Mouse (Mus musculus) heart, postnatal 14 days (tissue): ENCODE measurements at regions not wholly inside any gene's neighbourhood (a gene's known extent, or its start where the extent isn't known, plus 50 kb on each side); places are given as distances from the start of the nearest gene placed in this dataset.

Experiments used
- DNase-seq, 2 experiments: peaks; one replicate each; pipeline ENCODE4 v3.0.0; 2021 to 2022
- intact Hi-C: fragments of 180-260 bp; cut with DNase I; formaldehyde crosslinking; loops from one replicate; pipeline ENCODE4 v1.15.1; 2025

DNA sequence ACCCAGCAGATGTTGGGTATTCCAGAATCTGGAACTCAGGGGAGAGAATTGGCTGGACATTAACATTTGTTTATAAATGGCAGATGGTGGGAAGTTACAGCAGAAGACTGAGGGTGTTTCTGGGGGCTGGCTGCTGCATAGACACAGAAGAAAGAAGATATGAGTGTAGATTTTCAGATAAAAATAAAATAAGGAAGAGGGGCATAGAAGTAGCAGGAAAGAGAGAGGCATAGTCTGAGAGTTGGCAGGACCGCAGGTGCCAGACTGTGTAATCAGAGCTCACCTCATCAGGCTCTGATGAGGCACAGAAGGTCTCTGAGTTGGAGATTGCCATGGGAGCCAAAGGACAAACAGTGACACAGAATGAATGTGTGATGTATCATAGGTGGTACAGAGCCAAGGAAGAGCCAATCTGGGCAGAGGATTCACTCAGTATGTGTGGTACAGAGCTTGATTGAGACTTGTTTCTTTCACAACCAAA, 2912.9 kb upstream of the Lrrc6 start:
- DNase-seq: no peak
- intact Hi-C loops: no loop called here

DNA sequence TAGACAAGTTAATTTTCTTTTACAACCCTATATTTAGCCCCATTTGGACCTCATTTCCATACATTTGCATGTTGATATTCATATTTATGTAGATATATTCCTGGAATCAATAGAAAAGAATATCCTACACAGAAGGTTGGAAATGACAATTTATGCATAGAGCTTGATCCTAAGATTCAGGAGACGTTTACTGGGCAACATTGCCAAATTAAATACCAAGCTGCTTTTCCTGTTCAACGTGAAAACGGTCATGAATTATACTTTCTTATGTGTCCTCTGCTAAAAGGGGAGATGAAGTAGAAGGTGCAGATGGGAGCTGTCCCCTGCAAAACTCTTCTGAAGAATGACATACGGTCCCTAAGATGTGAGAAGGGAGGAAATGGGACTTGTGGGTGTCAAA, 2888.9 kb upstream of the Lrrc6 start:
- intact Hi-C loops: no loop called here
- DNase-seq: no peak

DNA sequence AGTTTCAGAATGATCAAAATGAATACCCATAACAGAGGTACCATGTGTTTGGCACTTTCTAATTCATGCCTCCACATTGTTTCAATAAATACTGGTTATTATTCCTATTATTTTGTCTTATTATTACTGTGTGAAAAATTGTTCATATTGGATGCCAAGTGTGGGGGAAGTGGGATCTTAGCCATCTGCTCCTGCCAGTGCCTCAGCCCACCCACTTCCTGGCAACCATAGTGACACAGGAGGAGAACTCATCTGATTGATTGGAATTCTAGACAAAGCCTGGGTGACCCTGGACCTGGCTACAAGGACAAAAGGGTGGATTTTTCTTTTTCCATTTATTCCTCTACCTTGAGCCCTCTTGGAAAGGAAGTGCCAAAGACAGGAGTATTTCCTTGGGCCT, 2886.8 kb upstream of the Lrrc6 start:
- intact Hi-C loops: no loop called here
- no peak for DNase-seq

DNA sequence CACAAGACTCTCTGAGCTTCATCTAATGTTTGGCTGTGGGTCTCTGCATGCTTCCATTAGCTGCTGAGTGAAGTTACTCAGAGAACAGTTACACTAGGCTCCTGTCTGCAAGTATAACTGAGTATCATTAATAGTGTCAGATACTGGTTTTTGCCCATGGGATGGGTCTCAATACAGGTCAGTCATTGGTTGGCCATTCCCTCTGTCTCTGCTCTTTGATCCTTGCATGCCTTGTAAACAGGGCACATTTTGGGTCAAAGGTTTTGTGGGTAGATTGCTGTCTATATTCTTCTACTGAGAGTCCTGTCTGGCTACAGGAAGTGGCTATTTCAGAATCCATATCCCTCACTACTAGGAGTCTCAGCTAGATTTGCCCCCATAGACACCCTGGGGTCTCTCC, 2864.7 kb upstream of the Lrrc6 start:
- DNase-seq: no peak
- intact Hi-C loops: no loop called here

DNA sequence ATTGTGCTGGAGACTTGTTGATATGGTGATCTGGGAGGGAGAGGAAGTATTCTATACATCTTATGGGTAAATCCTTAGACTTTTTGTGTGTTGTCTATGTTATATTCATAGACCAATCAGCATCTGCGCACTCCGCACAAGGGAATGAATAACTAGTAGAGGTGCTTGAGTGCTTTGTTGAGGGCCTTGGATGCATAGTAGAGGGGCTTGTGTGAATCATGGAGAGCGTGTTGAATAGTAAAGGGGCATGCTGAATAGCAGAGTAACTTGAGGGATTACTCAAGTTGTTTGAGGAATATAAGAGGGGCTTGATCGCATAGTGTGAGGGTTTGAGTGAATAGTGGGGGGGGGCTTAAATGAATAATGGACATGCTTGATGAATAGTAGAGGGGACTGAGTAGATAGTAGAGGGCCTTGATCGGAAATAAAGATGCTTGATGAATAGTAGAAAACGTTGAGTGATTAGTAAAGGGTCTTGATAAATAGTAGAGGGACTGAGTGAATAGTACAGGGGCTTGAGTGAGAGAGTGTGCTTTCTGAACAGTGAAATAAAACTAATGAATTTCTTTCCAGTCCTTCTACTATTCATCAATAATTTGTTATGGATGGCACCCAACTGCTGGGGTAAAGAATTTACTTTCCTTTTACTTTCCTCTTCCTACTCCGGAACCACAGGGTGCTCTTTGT, 2849.5 kb upstream of the Lrrc6 start:
- intact Hi-C loops: no loop called here
- no peak for DNase-seq

DNA sequence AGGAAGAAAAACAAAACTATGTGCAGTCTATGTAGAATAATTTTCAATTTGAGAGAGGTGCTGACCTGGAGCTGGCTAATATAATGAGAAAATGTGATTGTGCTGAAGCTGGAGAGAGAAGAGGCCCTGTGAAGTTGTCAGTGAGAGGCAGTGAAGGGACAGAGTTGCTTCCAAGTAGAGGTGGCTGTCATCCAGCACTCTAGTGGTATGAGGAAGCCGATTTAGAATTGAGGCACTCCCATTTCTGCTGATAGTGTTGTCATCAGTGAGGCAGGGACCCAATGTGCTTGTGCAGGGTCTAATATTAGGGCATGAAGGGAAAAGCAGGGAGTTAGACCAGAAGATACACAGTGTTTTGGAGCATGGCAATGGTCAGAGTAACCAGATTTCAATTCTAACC, 2845.4 kb upstream of the Lrrc6 start:
- peak; percentile 9 to 39 for DNase-seq
- intact Hi-C loops: no loop called here

DNA sequence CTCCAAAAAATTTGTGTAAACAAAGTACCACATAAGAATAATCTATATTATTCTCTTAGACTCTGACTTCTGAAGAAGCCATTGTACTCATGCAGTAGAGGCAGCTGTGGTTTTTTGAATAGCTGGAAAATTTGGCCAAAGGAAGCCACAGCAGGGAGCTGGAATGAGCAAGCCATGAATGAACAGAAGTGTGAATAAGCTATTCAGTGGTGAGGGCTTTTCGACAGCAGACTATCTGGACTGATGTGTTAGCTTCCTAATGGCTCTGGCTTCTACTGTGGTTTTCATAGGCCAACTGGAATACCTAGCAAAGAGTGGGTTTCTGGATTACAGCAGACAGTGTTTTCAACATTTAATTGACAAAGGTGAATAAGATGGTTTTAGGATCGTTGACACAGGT, 2842.0 kb upstream of the Lrrc6 start:
- no peak for DNase-seq
- intact Hi-C loops: no loop called here

DNA sequence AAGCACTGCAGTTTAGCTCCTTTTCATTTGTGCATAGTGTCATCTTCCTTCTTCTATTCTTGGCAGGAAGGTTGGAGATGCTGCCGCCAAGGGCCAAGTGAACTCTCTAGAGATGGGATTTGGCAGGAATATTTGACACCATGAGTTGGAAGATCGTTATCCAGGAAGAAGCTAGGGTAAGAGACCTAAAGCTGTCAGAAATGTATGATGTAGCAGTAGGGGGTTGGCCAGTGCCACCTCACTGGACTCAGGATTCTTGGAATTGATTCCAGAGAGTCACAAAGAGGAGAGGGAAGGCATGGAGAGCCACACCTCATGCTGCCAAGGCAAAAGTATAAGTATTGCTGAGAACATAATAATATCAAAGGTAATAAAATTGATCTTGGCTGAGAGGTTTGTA, 2835.8 kb upstream of the Lrrc6 start:
- DNase-seq: no peak
- intact Hi-C loops: no loop called here

DNA sequence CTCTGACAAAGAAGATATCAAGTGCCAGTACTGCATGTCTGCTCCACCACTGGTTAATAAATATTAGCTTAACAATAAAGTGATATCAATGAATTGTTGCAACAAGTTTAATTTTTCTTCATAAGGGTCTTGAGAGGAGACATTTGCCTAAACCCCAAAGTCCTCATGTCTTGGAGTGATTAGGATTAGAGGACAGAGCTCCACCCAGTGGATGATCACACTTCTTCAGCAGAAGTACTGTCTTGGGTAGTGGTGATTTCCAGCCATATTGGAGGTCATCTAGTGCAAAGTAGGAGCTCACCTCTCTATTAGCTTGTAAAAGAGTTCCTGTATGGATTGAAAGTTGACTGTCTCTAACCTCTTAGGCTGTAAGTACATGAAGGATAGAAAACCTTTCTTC, 2825.8 kb upstream of the Lrrc6 start:
- DNase-seq: peak; percentile 3 to 14
- intact Hi-C loops: loop anchor here (5.0 kb wide), 1 partner anchor 389 kb away; no protein-coding TSS in a partner anchor

DNA sequence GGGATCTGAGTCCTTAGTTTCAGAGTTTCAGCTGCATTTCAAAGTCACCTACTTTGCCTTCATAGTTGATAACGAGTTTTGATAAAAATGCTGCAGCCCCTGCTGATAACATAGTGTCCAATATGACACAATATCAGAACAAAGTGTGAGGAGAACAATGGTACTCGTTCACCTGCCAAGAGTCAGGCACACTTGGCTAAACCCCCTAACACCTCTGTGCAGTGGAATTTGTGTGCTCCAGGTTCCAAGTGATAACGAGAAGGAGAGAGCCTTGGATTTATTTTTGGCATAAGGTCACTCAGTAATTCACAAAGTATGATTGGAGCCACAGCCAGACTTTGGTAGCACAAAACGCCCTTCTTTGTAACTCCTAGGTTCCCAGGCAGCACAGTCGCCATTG, 2802.4 kb upstream of the Lrrc6 start:
- intact Hi-C loops: loop anchor here (10.0 kb wide), 1 partner anchor 198 kb away; no protein-coding TSS in a partner anchor
- peak; percentile 22 to 52 for DNase-seq

DNA sequence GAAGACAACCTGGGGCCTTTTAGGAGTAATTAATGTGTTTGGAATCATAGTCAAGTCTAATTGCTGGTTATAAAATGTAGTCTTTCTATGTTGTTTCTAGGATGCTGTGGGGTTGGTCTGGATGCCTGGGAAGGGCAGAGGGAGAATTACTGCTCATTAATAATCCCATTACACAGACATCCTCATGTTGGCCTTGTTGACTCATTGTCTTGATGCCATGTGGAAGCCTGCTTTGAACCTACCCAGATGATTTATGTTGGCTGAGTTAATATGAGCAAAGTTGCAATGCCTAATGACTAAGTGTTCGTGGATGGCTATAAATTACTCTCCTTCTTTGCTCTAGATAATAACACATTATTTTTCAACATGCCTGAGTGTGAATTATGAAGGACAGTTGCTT, 2790.6 kb upstream of the Lrrc6 start:
- intact Hi-C loops: no loop called here
- DNase-seq: no peak

DNA sequence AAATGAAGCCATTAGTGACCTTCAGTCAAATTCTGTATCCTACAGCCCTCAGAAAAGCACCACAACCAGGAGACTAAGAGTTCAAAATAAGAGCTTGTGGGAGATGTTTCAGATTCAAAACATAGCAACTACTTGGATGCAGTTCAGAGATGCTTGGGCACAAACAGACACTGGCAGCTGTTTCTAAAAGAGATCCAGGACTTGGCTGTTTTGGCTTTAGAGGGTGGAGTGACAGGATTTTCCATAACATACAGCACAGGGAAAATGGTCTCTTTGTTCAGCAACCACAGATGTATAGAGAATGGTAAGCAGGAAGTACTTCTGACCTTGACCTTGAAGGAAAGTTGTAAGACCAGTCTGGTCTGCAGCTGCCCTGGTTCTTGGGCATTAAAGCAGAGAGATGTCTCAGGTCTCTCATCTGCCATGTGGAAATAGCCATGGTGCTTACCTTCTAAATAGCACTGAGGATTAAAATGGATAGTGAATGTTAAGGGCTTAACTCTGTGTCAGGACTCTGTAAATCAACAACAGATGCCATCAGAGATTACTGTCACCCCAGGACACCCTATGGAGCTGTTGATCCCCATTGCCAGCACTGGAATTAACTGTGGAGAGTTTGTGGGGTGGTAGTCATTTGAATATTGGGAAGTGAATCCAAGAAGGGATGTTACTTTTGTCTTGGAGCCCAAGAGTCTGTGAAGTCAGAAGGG, 2775.0 kb upstream of the Lrrc6 start:
- intact Hi-C loops: no loop called here
- no peak for DNase-seq

DNA sequence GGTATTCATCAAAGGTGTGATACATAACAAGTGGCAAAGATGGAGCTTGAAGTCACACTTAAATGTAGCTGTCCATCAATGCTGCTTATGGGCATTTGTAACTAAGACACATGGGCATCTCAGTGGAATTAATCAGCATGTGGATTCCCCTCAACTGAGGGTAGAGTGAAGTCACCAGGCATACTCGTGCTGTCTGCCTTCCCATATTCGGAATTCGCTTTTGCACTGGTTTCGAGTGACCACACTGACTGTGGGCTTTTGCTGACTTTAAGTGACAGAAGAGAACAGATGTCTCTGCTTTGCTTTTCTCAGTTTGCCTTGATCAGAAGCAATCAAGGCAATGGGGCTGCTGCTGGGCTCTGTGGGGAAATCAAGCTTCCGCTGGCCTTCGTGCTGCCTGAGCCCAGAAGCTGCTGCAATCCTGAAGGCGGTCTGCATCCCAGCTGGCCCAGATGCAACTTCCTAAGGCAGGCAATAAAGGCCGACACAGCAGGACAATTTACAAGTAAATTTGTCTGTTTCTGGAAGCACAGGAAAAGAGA, 2773.6 kb upstream of the Lrrc6 start:
- intact Hi-C loops: no loop called here
- peak in 1 of 2 experiments; percentile 2 for DNase-seq

DNA sequence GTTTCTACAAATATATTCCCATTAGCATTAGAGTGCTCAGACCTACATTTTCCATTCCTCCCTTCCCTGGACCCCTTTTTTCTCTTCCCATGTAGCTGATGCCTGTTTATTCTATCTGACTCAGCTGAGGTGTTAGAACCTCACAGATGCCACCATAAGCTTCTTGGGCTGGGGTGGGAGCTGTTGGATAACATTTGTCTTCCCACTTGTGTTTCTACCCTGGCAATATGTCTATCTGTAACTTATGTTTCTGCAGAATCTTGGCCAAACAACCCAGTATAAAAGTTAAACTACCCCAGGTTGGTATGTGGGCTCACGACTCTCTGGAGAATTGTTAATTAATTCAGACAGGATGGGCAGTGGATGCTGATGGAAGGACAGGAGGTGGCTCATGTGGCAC, 2772.8 kb upstream of the Lrrc6 start:
- intact Hi-C loops: no loop called here
- DNase-seq: no peak

DNA sequence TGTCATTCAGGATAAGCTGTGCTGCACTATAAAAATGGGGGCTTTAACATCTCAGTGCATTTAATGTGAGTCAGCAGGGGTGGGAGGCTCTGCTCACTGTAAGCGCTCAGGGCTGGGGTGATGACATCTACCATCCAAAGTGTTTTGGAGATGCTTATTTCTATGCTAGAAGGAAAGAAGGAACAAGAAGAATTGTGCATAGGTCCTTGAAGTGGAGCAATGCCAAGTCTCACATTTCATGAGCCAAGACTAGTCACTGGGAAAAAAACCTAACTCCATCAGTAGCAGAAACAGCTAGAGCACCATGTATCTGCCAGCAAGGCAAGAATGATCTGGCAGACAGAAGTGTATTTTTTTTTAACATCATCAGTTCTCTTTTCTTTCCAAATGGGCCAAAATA, 2761.2 kb upstream of the Lrrc6 start:
- DNase-seq: no peak

DNA sequence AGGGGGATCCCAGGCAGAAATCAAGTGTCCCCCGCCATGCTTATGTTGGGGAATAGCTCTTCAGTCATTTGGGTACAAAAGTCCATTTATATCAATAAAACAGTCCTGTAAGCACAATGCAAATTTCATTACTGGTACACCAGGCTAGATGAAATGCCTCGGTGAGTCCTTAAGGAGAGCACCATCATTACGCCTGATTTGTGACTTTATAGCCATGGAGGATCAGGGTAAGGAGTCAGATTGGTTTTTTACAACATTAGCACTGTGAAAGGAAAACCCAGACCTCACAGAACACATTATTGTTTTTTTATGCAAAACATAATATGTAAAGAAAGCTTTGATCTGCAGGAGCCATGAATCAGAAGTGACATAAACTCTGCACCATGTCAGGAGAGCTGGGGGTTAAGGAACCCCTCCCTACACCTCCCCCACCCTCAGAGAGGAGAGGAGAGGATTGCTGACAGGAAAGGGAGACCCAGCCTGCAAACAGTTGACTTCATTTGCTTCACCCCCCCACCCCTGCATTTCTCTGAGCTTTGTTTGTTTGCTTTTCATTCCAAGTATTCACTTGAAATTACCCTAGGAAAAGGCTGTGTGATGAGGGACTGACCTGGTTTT, 2756.6 kb upstream of the Lrrc6 start:
- DNase-seq: no peak
- intact Hi-C loops: no loop called here

More for the DNA sequence above, 2761.2 kb upstream of the Lrrc6 start:
- intact Hi-C loops: no loop called here

DNA sequence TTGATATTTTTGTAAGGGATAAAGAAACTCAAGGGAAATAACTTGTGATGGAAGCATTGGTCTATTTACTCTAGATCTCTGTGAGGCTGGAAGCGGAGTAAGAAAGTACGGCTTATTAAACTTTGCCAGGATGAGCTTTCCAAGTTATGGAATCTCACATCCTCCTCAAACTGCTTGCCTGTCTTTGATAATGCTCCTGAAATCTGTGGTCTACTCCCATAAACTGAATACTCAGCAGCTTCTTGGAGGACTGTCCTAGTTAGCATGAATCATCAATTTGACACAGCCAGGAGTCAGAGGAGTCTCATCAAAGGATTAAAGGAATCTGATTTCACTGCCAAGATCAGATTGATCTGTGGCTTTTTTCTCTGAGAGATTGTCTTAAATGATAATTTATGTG, 2753.0 kb upstream of the Lrrc6 start:
- DNase-seq: no peak
- intact Hi-C loops: no loop called here

DNA sequence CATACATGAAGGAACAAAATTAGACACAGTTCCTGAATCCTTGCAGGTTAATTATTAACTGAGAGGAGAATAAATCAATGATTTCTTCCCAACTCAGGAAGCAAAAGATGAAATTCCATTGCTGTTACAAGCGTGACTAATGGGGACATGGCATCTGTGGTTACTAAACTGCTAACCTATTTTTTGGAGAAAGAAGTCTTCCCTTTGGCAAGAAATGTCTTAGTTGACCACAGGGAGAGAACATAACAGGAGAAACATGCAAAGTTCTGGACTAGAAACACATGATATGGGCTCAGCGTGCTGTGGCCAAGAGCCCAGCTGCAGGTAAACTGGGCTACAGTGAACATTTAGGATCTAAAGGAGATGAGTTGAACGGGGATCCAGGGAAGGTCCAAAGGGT, 2751.4 kb upstream of the Lrrc6 start:
- no peak for DNase-seq
- intact Hi-C loops: no loop called here

DNA sequence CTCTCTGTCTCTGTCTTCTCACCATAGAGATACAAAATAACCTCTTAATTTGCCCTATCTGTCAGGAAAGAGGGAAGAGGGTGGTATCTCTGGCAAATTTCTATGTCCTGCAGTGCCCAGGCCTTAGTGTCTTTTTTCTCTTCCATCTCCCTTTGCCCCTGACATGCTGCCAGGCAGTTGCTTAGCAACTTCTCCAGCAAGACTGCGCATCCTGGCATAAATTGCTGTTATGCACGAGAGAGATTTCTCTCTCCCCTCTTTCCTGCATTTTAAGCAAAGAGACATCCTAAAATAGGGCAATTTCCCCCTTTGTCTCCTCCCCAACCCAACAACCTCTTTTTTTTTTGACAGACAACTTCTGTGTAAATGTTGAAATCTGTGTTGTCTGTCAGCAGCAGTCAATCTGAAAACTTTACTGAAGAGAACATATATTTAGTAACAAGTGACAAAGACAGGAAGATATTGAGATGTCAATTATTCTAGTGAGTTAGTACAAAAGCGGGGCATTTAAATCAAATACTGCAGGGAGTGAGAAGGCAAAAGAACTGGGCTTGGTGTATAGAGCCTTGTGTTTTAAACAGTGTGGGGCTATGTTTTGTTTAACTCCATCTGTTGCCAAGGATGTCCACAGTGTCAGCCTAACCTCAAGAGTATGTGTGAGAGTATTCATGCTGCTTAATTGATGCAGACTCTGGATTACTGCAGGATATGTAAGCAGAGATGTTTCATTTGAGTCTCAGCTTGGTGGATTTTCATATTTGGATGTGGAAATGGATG, 2745.7 kb upstream of the Lrrc6 start:
- intact Hi-C loops: no loop called here

DNA sequence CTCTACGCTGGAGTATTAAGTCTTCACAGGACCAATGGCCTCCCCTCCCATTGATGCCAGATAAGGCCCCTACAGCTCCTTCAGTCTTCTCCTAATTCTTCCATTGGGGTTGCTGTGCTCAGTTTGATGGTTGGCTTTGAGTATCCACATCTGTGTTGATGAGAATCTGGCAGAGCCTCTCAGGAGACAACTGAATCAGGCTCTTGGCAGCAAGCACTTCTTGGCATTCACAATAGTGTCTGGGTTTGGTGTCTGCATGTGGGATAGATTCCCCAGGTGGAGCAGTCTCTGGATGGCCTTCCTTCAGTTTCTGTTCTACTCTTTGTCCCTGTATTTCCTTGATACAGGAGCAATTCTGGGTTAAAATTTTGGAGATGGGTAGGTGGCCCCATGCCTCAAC, 2734.6 kb upstream of the Lrrc6 start:
- intact Hi-C loops: no loop called here
- no peak for DNase-seq

More for the DNA sequence above, 2745.7 kb upstream of the Lrrc6 start:
- DNase-seq: no peak
